Mouse (Mus musculus): ENCODE data around the gene Crtam.

The Crtam gene

DNA sequence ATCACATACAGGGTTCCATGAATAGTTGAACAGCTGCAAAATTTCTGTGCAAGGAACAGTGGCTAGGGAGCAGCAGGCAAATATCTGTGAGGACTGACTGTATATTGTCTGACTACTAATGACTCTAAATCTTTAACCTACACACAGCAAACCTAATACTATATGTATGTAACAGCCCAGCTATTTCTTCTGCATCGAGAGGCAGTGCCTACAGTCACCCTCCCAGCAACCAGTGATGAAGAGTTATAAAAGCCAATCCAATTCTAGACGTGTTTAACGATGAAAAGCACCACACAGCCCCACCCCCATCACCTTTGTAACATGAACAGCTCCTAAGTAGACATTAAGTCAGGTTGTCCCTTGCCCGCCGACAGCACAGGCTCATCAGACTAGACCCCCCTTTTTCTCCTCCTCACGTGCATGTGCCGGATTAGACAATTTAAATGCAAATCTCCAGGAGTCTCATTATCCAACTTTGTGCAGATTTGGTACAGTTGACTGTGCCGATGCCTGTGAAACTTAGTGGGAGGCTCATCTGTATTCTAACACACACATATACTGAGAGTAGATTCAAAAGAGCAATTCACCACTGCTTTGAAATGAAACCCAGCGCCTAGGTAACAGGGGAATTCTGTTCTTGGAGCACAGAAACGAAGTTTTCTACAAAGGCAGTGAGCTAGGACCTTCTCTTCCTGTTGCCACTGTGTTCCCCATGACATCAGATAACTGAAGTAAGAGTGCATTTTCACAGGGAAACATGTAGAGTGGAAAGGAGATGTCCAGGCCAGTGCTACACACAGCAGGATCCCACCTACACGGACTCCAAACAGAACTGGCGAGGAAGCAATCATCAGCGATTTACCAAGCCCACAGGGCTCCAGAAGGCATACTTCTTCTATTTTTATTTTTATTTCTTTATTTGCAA lies 7.3 kb upstream of the Crtam start:
- DNase-seq (ENCODE audit: low read depth, low spot score) = no peak

DNA sequence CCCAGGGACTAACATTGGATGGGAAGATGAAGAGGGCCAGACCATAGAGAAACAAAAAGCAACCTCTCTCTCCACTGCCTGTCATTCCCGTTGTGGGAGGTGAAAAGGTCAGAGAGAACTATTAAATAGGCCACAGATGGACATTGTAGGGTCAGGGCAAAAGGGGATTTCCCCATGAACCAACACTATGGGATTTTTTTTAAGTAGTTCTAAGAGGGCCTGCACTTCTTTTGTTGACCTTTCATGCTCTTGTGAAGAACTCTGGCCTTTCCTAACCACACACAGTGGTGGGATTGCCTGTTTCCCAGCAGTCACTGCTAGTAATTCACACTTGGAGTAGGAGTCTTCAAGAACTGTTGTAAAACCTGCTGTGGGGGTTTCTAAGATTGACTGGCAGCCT lies 3.4 kb upstream of the Crtam start:
- no peak for DNase-seq (ENCODE audit: low read depth, low spot score)

DNA sequence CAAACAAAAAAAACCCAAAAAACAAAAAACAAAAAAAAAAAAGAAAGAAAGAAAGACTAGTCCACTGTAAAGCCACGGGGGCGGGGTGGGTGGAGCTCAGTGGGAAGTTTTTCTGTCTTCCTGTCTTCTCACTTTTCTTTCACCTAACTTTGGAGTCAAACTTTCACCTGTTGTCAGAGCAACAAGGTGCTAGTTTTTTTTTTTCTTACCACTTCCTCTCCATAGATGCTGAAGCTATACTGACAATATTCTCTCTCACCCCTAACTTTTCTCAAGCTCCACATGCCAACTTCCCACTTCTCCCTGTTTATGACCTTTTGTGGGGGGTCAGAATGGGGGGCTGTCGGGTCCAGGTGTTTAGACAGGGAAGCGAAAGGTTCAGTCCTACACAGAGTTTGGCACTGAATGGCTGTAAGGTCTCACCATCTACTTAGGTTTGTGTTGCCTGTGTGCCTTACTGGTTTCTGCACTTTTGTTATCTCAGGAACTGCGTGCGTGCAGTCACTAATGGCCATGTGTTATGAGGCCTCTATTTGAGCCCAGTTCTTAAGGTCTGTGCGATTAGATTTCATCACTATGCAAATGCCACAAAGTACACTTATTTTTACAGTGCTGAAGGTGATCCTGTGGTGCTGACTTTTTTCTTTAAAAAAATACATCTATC lies 7.2 kb downstream of the Crtam start:
- DNase-seq (ENCODE audit: low read depth, low spot score) = no peak

DNA sequence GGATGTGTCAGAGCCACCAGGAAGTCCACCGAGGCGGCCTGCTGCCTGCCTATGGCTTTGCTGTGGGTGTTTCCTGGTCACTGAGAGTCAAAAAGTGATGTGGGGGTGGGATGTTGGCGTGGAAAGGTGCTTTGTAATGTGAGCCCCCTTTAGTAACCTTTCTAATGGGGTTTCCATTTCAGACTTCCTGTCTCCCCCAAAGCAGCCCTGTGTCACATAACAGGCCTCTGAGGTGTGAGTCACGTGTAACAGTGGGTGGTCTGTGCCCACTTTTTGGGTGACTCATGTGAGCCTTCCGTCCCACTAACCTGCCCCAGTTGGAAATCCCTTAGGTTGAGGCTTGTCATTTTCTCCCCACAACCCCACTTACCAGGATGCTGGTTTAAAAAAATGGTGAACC lies 10.4 kb downstream of the Crtam start:
- no peak for DNase-seq (ENCODE audit: low read depth, low spot score)

DNA sequence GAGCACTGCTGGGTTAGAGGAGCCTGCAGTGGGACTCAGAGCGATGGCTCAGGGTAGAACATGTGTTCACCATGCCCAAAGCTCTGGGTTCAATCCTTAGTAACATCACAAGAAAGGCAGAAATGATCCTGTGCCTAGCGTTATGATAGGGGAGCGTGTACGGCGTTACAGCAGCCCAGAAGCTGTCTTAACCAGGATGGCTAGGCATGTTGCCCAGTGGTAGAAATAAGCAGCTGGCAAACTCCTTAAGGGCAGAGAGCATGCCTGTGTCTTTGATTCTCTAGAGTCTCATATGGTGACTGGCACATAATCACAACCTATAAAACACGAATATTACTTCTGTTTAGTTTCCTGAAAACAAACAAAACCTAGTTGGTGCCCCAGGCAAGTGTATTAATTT lies 12.9 kb downstream of the Crtam start:
- no peak for DNase-seq (ENCODE audit: low read depth, low spot score)

DNA sequence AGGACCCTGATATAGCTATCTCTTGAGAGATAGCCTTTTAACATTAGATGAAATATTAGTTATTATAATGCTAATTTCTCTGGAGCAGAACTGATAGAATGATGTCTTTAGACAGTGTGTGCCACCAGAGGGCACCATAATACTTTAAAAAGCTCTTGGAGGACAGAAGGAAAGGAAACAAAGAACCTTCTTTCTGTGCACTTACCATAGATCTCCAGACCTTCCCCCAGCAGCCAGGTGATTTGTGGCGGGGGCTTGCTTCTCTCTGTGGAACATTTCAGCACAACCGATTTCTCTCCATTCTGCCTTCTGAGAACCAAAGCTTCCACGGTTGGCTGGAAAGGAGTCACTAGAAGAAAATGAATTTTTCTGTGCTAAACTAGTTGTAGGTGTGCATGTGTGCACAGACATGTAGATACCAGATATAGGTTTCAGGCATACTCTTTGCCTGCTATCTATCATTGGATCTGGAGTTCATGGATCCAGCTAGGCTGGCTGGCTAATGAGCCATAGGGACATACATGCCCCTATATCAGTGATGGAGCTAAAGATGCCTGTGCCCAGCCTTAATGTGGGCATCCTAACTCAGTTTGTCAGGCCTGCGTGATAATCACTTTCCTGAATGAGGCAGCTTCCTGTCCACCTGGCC lies 14.4 kb downstream of the Crtam start:
- no peak for DNase-seq (ENCODE audit: low read depth, low spot score)

DNA sequence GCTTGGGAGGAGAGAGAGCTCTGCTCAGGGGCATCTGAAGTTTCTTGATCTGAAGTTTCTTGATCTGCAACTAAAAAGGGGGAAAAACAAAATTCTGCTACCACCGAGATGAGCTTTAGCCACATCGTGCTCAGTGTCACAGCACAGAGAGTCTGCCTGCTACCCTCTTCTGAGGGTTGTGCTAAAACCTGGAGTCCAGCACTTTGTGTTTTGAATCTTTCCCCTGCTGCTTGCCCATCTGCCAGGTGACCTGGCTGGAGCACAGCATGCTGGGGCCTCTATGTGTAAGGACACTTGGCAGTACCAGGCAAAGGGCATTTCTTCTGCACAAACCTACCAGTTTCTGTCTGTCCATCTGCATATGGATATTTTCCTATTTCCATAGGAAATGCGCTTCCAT lies 20.1 kb downstream of the Crtam start:
- no peak for DNase-seq (ENCODE audit: low read depth, low spot score)

DNA sequence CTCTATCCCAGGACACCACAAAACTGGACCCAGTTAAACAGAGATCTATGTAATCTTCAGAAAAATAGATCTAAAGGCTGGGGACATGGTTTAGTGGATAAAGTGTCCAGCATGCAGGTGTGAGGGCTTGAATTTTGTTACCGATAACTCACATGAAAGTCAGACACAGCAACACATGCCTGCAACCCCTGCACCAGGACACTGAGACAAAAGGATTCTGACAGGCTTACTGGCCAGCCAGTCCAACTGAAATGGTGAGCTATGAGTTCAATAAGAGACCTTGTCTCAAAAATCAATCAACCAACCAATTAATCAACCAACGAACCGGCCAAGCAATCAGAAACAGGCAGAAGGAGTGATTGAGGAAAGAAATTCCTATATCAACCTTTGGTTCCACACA lies 20.7 kb downstream of the Crtam start:
- no peak for DNase-seq (ENCODE audit: low read depth, low spot score)

DNA sequence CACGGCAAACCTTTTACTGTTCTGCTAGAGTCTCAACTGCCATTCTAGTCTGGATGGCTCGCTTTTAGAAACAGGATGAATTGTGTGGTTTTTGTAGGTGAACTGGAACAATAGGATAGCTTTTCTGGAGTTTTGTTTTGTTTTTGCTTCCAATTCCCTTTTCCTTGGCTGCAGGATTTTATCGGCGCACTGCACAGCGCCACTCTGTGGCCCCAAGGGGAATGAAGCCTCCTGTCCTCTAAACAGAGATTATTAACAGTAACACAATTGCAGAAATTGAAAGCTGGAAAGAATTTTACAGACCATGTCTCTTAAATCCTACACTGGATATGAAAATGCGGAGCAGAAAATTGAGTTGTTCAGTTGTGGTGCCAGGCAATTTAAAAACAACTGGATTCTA lies 21.9 kb downstream of the Crtam start:
- no peak for DNase-seq (ENCODE audit: low read depth, low spot score)

DNA sequence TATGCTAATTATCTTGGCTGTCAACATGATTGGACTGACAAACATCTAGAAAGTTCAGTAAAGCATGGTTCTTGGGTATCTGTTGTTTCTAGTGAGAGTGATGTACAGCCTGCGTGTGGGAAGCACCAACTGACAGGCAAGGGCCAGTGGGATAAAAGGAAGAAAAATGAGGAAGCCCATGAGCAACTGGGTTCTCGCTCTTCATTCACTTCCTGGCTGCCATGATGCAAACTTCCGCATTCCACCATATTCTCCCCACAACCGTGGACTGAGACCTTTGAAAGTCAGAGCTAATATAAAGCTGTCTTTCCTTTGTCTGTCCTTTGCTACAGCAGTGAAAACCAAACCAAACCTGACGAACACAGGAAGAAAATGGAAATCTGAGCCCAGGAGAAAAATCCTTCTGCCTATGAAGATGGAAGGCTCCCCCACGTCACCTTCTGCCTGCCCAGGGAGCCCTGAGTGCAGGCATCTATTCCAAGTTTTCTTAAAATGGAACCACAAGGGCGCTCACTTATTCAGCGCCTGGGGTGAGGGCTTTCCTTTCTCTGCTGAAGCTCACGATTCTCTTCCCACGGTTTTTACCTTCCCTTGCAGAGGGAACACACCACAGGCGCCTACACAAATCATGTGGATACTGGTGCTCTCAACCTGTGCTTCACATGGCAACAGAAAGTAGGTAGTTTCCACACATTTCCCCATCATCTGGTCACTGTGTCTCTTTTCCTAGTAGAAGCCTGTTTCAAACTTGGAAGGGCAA lies 30.2 kb downstream of the Crtam start:
- no peak for DNase-seq (ENCODE audit: low read depth, low spot score)

DNA sequence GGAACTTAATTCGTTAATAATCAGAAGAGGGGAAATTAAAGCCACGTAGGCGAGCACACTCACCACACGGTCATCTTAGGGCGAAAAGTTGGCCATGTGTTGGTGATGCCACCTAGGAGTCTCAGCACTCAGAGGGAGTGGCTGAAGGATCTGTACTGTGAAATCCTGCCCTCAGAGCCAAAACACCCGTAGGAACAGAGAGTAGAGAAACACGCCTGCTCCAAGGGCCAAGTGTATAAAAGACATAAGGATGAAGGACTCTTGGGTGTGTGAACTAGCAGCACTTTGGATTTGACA lies 40.1 kb downstream of the Crtam start:
- no peak for DNase-seq (ENCODE audit: low read depth, low spot score)

DNA sequence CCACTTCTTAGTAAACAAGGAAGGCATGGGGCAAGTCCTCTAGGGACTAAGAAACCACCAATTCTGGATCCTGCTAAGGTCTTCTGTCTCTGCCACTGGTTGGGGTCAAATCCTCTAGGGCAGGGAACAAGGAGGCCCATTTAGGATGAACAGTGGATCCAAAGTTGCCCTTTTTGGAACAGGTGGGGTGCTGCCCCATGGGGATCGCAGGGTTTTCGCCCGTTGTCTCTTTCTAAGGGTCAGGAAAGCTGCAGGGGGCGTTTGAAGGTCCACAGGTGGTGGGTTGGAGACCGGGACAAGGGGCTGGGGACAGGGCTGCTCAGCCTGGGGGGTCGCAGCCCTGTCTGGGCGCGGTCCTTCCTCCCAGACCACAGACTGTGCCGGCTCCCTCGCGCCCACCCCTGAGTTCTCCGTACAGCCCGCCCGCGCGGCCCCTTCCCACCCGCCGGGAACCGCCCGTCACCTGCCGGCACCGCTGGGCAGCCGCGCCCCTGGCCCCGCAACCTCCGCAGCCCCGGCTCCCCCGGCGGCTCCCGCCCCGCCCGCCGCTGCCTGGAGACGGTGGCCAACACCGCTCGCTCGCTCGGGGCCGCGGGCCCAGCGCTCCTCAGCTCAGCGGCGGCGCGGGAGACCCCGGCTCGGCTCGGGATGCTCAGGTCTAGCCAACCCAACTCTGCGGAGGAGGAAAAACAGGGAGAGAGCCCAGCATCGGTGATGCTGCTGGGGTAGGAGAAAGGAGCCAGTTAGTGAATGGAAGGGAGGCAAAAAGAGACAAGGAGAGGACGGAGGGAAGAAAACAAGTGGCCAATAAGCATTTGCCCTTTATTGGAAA lies 40.6 kb downstream of the Crtam start, which contains the start of gene Jhy:
TSS of gene Jhy (minus strand) at position 533 of the 832 bp plus-strand sequence.
- no peak for DNase-seq (ENCODE audit: low read depth, low spot score)

DNA sequence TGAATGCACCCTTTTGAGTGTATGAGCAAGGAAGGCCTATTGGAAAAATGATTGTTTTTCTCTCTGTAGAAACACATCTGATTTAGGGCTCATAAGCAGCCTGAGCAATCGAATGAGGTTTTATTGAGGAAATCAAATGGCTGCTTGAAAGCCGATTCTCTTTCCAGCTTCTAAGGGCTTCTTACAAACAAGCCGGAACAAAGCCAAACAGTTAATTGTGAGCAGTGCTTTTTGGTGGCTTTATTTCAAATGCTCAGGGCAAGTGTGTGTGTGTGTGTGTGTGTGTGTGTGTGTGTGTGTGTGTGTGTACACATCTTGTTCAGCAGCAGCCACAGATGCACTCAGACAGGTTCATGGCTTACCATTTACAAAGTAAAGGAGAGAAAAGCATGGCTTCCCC lies 43.0 kb downstream of the Crtam start:
- no peak for DNase-seq (ENCODE audit: low read depth, low spot score)

DNA sequence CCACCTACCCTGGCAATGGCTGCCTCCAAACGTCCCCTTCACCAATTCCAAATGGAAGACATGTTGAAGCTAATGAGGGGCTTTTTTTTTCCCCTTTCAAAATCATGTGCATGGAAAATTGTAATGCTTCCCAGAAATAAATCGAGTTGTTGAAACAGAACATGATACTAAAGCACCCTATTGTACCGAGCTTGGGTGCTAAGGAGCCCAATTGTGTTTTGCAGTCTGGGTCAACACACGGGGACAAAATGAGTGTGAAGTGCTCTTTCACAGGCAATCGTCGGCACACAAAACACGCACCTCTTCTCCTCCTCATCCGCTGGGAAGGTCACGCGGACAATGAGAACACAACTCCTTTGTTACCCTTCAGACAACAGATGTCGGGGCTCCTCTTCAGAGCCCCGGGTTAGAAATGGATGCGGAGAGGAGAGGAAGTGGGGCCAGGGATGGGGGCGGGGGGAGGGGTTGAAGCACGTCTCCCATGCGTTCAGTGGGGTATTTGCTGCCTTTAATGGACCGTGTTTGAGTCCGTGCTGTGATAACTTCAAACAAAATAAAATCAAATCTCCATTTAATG lies 55.3 kb downstream of the Crtam start:
- DNase-seq (ENCODE audit: low read depth, low spot score) = no peak

DNA sequence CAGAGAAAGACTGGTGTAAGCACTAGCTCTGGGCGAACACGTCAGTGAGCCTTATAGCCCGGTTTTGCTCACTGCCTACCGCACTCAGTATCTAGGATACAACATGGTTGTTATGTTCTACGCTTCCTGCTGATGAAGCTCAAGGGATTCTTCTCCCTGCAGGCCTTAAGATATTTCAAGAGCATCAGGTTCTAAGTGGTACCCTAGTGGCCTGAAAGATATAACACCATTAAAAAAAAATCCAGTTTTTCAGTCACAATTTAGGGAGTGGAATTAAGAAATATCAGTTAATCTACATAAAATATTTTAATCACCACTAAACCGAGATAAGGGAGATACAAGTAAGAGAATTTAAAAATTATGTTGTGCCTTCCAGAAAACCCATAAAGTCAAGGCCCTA lies 56.0 kb downstream of the Crtam start:
- DNase-seq (ENCODE audit: low read depth, low spot score) = no peak

DNA sequence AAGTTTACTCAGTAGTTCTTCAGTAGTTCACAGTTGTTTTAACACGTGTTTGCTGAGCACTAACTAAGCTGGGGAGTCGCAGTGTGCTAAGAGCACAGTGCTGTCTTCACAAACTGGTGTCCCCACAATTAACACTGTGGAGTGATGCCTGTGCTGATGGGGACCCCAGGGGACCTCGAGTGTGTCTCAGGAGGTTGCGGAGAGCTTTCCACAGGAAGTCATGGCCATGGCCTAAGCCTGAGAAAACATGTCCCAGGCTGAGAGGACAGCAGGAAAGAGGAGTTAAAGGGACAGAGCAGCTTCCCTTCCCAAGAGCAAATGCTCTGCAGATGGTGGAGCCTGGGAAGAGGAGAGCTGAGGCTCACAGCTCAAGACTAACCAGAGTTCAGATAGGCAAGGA lies 57.3 kb downstream of the Crtam start:
- DNase-seq (ENCODE audit: low read depth, low spot score) = peak; percentile 6

DNA sequence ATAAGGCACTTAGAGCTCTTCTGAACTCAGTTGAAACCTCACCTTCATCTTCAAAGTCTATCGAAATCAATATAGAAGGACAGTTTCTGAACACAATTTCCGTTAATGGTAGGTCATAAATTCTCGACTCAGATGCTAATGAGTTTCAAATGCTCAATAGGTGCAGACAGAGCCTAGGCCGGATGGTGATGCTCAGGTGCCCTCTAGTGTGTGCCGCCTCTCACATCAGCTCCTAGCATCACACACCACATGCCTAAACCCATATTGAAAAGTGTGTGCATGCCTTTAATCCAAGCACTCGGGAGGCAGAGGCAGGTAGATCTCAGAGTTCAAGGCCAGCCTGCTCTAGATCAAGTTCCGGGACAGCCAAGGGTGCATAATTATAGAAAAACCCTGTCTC lies 67.0 kb downstream of the Crtam start:
- no peak for DNase-seq (ENCODE audit: low read depth, low spot score)

DNA sequence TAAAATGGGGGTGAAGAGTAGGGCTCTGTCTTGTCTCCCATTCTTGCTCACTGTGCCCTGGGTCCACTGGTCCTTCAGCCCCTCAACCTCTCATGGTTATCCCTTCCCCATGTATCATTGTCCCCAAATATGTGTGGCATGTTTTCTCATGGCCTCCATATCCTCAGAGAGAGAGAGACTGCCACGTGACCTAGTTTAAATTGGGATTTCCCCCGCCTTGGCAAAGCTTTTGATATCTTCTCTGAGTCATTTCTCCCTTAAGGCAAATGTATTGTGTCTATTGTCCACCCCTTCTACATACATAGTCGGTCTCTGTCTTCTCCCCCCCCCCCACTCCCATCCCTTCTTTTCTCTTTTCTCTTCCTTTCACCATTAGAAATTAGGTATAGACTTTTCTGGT lies 71.1 kb downstream of the Crtam start:
- DNase-seq (ENCODE audit: low read depth, low spot score) = no peak

DNA sequence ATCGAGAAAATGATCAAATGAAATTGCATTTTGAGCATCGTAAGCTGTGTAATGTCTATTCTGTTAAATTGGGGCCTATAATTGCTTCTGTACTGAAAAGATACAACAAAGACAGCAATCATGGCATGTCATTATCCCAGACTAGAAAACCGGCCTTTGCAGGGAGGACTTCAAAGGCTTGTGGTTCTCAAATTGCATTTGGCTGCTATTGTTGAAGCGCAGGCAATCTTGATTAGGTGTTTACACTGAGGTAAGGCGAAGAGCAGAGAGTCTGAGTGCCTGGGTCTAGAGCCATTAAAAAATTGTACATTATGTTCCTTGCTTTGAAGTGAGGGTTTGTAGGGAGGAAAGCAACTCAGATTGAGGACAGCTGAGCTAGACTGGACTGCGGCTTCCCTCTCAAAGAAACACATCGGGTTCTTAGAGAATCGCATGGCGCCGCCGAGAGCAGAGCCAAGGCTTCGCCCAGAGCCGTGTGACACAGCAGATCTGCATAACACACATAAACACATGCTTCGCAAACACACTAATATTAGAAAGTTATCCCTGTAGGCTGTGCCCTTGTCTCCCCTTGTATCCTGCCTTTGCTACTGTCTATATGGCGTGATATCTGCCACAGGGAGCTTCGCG lies 77.0 kb downstream of the Crtam start:
- no peak for DNase-seq (ENCODE audit: low read depth, low spot score)
